Mouse (Mus musculus): ENCODE measurements around the gene Zcchc14.

Gene Zcchc14

GRCm38 (mm10) chr8:121663101-121663500 is 10.4 kb upstream of the Zcchc14 start:
- in situ Hi-C loops (cut with MboI), result no loop called here

- in situ Hi-C loops (cut with MboI), result no loop called here
These were observed 9.1 kb upstream of the Zcchc14 start for GRCm38 (mm10) chr8:121661631-121662357.

DNA sequence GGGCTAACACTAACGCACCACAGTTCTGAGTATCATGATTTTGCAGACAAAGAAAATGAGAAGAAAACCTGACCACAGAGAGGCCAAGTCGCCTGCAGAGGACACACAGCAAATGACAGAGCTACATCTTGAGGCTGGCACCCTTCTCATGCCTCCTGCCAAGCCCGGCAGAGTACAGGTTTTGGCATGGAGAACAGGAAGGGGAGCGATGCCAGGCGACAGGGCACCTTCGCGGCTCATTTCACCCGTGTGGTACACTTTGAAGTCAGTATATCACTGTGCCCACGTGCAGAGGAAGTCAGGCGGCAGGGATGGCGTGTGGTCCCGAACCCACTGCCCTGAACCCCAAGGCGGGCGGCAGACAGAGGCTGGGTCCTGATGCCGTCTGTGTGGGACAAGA is 7.9 kb upstream of the Zcchc14 start:
- in situ Hi-C loops (cut with MboI), result no loop called here

DNA sequence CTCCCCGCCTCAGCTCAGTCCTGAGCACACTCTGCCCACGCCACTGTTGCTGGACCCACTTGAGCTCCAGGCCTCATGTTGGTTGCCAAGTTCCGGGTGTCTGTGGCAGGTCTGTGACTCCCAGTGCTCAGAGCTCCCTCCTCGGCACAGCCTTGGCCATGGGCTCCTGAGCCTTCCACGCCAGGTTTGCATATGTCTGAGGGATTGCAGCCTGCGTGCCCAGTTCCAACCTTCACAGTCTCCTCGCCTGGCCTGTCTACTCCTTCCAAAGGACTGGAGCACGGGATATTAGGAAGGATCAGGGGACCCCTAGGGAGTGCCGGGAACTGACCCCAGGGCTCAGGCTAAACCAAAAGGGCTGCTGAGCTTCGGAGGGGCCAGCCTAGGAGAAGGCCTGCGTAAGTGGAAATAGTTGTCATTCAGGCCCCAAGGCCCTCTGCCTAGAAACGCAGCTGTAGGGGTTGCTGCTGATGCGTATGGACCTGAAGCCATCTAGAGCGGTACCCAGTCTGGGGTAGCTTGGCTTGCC is 2.3 kb upstream of the Zcchc14 start:
- in situ Hi-C loops (cut with MboI), result no loop called here

GRCm38 (mm10) chr8:121654131-121654530 is 1.4 kb upstream of the Zcchc14 start:
- in situ Hi-C loops (cut with MboI), result no loop called here

DNA sequence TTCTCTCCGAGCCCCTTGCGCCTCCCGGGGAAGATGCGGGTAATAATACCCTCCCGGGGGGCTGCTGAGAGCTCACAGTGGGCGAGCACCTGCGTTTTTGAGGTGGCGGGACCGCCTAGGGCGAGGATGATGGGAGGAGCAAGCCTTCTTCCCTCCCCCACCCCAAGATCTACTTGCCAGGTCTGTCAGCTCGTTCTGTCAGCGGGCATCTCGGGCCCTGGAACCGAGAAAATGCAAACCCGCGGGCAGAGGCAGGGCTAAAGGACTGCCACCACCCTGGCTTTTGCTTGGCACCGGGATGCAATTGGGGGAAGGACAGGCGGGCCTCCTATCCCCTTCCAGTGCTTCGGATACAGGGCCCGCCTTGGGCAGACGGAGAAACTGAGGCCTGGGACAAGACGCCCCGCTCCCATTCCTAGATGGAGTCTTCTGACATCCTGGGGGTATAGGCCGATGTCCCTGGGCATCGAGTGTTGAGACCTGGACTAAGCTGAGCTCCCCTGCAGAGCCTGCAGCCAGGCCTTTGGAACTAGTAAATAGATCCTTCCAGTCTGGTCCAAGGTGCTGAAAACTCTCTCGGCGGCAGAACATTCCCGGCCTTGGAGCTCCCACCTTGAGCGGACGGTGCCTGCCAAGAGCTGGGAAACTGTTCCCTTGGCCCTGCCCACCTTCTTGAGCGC is 779 bp upstream of the Zcchc14 start:
- in situ Hi-C loops (cut with MboI), result no loop called here

GRCm38 (mm10) chr8:121651874-121652361 is 783 bp downstream of the Zcchc14 start:
- in situ Hi-C loops (cut with MboI), result no loop called here

DNA sequence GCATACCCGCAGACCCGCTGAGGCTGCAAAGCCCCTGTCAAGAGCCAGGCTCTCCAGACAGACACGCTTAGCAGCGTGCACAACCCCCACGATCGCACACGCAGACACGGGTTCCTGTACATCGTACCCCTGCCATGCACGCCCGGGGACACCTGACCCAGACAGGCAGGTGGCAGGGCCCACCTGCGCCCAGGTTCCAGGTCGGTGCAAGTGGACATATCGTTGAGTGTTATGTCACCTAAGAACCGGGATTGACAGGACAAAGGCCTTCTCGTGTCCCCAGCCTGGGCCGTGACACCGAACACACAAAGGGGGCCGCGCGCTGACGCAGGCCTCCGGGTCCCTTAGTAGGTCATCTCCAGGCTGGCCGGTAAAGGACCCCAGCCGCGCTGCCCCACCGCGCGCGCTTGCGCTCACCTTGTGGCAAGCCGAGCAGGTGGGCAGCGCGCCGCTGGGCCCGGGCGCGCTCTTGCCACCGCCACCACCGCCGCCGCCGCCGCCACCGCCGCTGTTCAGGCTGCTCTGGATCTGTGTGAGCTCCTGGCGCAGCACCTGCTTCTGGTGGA is 1.3 kb downstream of the Zcchc14 start:
- in situ Hi-C loops (cut with MboI), result no loop called here

- in situ Hi-C loops (cut with MboI), result no loop called here
These were observed 2.1 kb downstream of the Zcchc14 start for GRCm38 (mm10) chr8:121650389-121651307.

- in situ Hi-C loops (cut with MboI), result no loop called here
These were observed 2.8 kb downstream of the Zcchc14 start for GRCm38 (mm10) chr8:121649904-121650303.

GRCm38 (mm10) chr8:121649423-121649822 is 3.3 kb downstream of the Zcchc14 start:
- in situ Hi-C loops (cut with MboI), result no loop called here

GRCm38 (mm10) chr8:121648451-121648850 is 4.2 kb downstream of the Zcchc14 start:
- in situ Hi-C loops (cut with MboI), result no loop called here

- in situ Hi-C loops (cut with MboI), result no loop called here
These were observed 5.0 kb downstream of the Zcchc14 start for GRCm38 (mm10) chr8:121647511-121648215.

DNA sequence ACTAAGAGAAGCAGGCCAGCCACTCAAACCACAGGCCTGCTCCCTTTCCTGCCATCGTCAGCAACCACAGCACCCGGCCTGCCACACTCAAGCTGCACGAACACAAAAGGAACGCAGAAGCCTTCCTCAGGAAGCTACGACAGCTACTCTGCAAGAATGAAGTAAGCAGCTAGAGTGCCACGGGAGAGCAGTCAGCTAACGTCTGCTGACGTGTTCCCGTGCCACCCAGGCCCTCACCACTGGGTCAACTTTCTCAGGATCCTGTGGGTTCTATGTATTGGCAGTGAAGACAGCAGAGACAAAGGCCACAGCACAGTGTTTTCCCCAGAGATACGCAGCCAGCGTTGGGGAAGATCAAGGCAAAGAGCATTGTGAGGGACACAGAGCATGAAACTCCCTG is 9.3 kb downstream of the Zcchc14 start:
- in situ Hi-C loops (cut with MboI), result no loop called here

DNA sequence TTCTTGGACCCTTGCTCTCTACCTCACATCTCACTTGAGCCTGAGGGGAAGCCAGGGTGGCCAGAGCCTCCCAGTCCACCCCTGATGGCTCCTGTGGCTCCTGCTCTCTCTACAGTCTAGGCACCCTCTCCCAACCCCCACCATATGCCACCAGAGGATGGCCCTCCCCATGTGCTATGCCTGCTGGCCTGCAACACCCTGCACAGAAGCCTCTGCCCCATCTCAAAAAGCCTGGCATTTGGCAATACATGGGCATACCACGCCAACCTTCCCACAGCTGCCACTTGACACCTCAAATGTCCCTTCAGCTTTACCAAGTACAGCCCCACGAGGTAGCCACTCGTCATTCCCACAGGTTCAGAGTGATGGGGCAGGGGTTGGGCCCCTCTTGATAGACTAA is 9.9 kb downstream of the Zcchc14 start:
- in situ Hi-C loops (cut with MboI), result no loop called here

DNA sequence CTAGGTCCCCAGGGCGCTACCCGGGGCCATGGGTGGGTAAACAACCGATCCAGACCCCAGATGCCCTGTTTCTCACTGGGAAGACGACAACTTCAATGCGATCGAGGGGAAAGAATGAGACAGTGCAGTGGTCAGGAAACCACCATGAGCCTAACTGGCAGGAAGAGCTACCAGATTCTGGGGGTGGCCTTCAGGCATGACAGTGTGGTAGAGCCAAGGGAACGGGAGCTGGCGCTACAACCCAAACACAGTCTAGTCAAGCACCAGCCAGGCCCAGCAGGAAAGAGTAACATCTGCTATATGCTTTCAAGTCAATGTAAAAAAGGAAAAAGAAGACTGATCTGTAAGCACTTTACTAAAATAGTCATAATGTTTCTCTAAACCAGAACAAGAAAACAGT is 16.5 kb downstream of the Zcchc14 start:
- in situ Hi-C loops (cut with MboI), result no loop called here

- in situ Hi-C loops (cut with MboI), result no loop called here
These were observed 17.2 kb downstream of the Zcchc14 start for GRCm38 (mm10) chr8:121635534-121635933.

DNA sequence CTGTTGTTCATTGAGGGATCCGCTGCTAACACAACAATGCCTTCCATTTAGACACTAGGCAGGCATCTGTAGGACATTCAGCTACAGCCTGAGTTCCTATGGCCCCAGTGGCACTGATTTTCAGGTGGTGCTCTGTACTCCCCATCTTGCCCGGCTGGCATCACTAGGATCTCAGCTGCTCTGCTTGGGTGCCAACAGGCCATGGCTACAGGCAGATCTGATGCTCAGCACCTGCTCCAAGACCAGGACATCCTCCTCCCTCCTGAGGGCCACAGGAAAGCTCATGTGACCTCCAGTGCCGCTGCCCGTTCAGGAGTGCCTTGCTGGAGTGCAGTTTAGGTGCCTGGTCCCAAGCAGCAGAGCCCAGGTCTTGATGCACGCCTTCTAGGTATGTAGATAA is 20.3 kb downstream of the Zcchc14 start:
- in situ Hi-C loops (cut with MboI), result no loop called here

- in situ Hi-C loops (cut with MboI), result no loop called here
These were observed 21.0 kb downstream of the Zcchc14 start for GRCm38 (mm10) chr8:121631645-121632071.

- in situ Hi-C loops (cut with MboI), result no loop called here
These were observed 24.0 kb downstream of the Zcchc14 start for GRCm38 (mm10) chr8:121628681-121629080.

DNA sequence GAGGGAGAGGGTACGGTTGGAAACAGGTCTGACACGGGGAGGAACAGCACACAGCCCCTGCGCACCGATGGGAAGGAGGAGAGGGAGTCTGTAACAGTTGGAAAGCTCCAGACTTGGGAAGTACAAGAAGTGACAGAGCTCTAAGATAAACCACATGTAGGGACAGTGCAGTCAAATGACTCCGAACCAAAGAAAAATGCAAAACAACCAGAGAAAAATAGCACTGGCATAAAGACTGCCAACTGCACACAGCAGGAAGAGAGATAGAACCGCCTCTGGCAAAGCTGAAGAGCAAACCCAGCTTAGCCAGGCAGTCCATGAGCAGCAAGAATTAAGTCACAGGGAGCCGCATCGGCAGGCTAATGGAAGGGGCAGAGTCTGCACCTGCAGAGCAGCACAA is 29.7 kb downstream of the Zcchc14 start:
- in situ Hi-C loops (cut with MboI), result no loop called here

Data from mature B cell (primary cell).